Mouse (Mus musculus) heart, adult 10 weeks (tissue): ENCODE results near the gene Samd9l. TPM values are rescaled to one million over a fixed set of nuclear protein-coding genes. Genes with fewer than 3 reads are reported as not detected.

ENCODE experiments used
- polyA plus RNA-seq: library from polyadenylated mRNA; stranded (reverse); fragments of 350-450 nt; fragmentation: Illumina TruSeq; extraction: RNeasy Lipid Tissue Mini Kit (QIAGEN cat#74804); gene quantifications from one replicate; pipeline ENCODE4 v1.2.3, GENCODE M21; 2014; ENCODE audit warnings: low read depth, low replicate concordance

Samd9l gene
- polyA plus RNA-seq: 8.5 TPM

DNA sequence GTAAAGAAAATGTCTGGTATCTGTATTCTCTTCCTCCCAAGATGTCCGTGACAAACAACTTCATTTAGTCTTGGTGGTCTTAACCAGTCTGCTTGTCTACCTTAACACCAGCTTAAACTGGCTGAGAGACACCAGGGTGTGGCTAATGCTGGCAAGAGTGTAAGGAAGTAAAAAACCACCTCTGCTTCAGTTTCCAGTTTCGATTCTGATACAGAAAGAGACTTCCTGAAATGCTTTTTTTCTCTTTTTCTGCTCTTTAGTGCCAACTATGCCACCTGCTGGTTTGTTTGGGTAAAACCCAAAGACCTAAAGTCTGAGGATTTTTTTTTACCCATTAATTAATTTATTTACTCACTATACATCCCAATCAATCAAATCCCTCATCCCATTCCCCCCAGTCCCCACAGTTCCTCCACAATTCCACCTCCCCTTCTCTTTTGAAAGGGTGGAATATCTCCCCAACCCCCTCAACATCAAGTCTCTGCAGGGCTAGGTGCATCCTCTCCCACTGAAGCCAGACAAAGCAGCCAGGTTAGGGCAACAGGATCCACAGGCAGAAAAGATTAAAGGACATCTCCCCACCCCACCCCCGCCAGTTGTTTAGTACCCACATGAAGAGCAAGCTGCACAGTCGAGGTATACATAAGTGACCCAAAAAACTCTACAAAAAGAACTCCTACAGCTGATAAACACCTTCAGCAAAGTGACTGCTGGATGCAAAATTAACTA is at the start of gene Samd9l:
Samd9l (minus strand) TSS at position 233 of the 729 bp plus-strand sequence.

Other genes with a start within 250 kb of the Samd9l start
- 0.31 TPM for gene Hepacam2, start 98.7 kb upstream of the Samd9l start, polyA plus RNA-seq
- gene Vps50, start 98.8 kb upstream of the Samd9l start, polyA plus RNA-seq: 19.7 TPM